Mouse (Mus musculus) lung, postnatal 14 days (tissue): ENCODE measurements around the gene Hscb.

Experiments used
- DNase-seq: peaks from one replicate; pipeline ENCODE4 v3.0.0; 2021

Hscb gene

DNA sequence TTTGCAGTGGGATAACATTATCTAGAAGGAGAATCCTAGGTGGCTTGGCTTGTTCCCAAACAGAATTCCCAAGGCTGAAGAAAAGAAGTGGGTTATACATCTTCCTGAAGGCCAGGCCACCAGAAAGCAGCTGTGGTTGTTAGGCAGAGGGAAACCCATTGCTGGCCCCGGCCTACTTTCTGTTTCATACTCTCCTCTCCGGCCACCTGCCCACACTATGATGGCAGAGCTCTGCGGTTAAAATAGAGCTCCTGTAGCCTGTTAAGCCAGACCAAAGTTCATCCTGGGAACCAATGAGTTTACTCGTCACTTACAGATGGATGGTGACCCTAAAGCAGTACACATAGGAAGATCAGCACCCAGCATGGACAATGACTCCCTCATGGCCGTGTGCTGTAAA lies 12.0 kb downstream of the Hscb start:
- DNase-seq: no peak

DNA sequence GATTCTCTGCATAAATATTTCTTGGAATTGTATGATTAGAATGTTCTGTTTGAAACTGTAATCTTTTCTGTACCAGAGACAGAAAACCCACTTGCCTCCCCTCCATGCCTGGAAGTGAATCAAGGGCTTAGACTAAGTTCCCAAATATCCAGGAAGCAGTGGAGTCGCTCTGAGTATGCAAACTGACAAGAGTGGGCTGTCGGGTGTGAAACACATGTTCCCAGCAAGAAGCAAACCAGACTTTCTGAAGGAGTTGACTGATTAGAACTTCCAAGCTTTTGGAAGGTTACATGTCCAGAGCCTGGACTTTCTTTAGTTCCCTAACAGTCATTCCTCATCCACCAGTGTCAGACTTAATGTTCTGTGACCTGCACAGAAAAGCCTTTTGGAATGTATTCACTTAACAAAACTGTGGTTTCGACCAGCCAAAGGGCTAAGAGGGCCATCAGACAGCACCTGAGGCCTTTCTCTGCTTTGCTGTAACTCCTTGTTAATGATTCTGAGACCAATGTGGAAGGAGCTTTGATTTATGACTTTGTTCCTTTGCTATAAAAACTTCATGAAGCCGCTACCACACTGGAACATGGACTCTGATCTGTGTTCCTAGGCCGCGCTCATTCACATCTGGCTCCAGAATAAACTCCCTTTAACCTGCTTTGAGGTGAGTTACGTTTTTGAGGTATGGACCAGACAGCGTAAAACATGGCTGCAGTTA lies 12.6 kb downstream of the Hscb start:
- DNase-seq: no peak

DNA sequence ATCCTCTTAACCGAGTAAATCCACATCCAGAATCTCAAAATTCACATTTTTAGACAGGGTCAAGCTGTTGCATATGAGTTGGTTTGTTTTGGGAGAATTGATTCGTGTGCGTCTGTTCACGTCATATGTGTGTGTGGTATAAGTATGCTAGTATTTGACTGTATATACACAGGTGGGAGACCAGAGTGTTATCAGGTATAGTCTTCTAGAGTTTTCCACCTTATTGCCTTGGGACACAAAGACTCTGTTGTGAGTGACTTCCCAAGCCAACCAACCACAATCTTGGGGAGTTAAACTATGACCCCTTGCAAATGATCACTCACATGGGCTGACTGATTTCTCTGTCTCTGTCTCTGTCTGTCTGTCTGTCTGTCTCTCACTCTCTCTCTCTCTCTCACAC lies 15.2 kb downstream of the Hscb start:
- DNase-seq: no peak

DNA sequence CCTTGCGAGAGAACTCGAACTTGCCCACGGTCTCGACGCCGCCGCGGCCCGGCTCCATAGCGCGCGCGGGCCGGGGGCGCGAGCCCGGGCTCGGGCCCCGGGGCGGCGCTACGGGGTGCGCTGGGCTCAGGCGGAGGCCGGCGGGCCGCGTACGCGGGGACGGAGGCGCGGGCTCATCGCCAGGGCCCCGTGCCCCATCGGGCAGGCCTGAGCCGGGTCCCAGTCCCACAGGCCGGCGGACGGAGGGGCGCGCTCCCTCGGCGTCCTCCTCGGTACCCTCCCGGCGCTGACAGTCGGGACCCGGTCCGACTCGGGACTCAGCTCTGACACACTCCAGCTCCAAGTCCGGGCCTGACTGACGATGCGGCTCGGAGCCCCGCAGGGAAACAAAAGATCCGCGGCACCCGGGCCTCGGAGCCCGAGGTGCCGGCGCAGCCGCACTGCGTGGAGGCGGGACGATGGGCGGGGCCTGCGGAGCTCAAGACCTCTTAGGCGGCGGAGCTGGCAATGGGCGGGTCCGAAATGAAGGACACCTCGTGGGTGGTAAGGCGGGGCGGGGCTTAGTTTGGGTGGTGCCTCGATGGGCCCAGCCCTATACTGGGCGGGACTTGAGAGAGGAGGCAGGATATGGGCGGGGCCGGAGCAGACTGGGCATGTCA lies 29.8 kb downstream of the Hscb start, which contains the start of gene Ulk1:
Gene Ulk1 (minus strand): TSS at position 431 of the 659 bp plus-strand sequence.
- peak; percentile 100 for DNase-seq

DNA sequence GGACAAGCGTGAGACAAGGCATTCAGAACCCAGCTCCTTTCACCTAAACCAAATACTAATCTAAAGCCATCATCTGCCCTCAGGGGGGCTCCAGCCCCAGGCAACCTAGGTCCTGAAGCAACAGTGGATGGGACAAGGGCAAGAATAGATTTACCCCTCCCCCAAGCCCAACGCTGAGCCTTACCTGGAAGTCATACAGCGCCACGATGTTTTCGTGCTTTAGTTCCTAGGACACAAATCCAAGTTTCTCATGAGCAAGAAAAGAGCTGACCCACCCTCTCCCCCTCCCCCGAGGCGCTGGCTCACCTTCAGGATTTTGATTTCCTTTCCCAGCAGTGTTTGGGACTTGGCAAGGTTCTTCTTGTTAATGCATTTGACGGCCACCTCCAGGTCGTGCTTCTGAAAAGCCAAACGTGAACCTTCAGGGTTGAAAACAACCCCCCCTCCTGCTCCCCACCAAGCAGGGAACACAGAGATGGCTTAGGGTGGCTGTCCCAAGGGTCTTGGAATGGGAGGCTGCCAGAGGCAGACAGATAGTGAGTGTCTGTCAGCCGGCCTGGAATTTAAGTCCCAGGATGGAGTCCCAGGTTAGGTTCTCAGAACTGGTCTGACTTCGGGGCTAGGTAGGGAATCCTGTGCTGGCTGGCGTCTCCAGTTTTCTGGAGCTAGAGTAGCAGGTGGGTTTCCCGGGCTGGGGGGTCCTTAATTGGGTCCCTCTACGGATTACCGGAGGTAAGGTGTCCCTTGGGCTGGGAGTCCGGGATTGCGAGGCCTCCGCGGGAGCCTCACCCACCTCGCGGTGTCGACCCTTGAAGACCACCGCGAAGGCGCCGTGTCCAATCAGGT lies 30.5 kb downstream of the Hscb start:
- DNase-seq: peak; percentile 22

DNA sequence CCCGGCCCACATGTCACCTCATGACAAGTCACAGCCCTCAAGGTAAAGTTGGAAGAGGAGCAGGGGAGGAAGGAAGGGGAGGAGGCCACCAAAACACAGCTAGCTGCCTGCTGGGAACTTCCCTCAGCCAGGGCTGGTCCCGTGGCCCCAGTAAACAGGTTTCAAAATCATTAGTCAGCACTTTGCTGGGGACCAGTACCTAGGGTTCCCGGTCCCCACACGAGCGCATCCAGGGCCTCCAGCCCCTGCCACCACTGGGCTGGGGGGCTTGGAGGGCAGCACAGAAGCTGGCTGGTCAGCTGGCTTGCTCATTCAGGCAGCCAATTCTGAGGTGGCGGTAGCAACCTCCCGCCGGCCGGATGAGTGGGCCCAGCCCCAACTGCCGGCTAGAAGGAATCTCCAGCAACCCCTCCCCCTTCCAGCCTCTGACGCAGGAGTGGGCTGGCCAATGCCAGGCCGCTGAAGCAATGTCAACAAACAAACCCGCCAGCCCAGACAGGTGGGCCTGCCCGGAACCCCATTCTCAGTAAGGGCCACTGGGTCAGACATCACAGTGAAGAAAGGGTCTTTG lies 31.4 kb downstream of the Hscb start:
- DNase-seq: peak; percentile 92

DNA sequence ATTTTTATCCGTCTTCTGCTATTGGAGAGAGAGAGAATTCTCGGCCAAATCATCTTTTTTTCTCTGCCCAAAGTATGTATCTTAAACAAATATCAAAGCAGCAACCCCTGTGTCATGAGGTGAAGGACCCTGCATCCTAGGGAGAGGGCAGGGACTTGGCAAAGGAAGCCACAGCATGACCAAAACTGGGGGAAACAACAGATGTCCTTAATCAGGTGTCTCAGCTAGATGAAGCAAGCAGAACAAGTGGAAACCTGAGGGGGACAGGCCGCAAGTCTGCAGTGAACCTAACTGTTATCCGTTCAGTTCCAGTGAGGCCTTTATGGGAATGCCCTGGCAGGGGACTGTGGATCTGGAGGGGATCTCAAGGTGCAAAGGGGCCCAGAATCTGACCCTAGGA lies 32.1 kb downstream of the Hscb start:
- DNase-seq: no peak

DNA sequence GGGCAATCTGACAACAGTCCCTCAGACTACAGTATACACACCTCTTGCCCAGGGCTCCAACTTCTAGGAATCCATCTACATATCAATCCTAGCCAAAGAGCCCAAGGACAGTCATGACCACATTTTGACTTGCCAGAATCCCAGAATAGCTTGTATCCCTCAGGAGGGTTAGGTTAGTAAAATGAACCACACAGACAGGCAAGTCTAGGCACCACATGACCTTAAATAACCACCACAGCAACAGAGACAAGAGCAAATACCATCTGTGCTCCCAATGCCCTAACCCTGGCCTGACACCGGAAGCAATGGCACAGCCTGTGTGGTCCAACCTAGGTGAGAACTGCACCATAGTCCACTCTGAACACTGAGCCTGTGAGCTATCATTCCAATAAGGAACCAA lies 32.9 kb downstream of the Hscb start:
- DNase-seq: no peak

DNA sequence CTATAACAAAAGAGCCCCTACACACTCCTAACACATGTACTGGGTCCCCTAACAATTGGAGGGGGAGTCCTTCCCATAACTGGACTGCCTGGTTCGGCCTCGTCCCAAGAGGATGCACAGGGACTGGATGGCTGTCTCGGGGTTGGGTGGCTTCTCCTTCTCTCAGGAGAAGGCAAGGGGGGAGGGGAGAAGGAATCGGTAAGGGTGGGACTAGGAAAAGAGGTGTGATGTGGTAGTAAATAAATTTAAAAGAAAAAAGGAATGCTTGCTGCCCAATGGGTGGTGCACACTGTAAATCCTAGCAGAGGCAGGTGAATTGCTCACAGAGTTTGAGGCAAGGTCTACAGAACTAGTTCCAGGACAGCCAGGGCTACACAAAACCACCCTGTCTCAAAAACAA lies 33.4 kb downstream of the Hscb start:
- no peak for DNase-seq

DNA sequence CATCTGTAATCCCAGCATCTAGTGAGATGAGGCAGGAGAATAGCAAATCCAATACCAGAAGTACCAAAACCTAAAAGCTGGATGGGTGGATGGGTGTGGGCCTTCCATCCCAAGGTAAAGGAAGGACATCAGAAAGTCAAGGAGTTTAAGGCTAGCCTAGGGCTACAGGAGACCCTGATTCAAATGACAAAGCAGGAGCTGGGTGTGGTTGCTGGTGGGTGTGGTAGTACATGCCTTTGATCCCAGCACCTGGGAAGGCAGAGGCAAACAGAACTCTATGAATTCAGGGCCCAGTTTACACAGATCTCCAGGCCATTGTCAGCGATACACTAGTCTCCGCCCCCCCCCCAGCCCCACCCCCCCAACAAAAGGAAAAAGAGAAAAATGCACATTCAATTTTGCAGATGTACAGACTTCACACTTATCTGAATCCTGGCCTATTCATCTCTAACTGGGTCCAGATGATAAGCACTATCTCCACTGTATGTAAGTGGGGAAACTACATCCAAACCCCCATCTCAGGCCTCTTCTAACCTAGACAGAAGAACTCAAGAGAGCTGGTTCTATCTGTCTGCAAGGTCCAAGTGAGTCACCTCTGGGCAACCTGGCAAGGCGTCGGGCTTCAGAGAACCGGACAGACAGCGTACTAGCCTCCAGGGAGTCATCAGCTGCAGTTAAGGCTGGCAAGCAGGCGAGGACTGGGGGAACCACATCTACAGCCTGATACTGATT lies 35.4 kb downstream of the Hscb start:
- no peak for DNase-seq

DNA sequence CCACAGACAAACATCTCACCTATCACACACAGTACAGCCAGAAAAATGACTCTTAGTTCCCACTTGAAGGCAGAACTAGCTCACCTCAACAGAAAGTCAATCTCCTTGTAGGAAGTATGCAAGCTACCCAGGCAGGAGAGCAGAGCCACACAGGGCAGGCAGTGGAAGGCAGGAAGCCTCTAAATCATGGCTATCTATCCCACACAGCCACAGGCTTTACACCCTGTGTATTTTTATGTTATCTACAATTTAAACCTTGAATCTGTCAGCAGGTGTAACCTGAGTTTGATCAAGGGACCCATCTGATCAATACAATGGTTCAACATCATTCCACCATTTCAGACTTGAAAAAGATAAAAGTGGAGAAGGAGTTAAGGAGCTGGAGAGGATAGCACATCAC lies 36.8 kb downstream of the Hscb start:
- DNase-seq: no peak

DNA sequence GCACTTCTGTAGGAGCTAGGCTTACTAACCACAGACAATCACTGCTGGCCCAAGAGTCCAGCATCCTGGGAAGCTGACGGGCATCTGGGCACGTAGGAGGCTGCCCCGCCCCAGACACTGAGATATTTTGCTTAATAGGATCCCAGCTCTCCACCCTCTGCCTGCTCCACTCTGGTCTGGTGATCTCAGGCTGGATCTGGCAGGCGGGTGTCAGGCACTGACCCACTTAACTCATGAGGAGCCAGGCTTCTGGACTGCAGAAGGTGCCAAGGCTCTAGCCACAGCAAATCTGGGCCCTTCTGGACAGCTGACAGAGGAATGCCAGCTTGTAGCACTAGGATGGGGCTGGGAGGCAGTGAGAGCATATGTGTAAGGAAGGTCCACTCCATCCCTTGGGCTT lies 37.4 kb downstream of the Hscb start:
- DNase-seq: no peak

DNA sequence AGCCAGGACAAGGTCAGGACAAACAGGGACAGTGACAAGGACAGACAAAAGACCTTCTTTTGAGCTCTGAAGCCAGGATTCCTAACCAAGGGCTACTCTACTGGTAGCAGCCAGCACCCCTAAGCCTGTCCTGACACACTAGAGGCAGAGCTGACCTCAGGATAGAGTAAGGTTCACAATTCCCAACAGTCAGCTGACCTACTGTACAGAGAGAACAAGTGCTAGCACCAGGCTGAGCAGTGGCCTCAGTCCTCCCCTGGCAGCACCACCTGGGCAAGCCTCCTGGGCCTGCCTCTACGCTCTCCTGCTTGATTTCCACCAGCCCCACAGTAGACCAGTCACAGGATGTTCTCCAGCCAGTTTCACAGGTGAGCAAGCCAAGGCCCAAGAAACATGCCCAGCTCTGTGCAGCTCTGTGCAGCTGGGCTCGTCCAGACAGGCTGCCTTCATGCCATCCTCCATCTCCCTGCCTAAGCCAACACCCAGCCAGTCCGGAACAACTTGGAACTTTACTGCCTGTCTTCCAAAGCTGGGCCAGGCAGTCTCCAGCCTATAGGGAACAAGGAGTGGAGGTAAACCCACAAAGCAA lies 38.4 kb downstream of the Hscb start:
- DNase-seq: no peak

DNA sequence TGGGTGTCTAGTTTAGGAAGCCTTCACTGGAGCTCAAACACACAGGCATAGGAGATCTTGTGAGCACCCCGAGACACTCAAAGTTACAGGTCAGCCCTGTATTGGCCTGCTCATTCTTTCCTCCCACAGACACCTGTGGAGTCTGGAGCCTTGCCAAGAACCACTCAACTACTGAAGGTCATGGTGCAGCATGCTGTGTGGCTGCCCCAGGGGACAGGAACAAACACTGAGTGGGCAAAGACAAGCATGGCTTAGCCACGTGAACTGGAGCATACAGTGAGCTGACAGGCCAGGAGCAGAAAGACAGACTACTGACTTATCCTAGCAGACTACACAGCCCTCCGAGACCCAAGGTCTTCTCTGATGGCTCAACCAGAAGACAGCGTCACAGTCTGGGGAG lies 41.9 kb downstream of the Hscb start:
- peak; percentile 55 for DNase-seq

DNA sequence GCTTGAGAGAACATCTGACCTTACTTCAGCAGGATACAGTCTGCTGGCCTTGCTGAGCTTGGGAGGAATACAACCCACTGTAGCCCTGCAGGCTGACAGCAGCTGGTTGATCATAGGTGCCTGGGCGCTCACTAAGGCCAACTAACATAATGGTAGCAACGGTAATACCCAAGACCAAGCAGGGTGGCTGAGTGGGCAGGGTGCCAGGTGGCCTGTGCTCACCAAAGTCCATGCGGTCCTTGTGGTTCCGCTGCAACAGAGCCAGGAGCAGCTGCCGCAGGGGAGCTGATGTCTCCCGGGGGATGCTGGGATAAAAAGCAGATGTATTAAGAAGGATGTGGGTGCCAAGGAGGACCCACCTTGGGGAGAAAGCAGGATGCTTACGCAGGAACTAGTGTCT lies 45.2 kb downstream of the Hscb start:
- no peak for DNase-seq

DNA sequence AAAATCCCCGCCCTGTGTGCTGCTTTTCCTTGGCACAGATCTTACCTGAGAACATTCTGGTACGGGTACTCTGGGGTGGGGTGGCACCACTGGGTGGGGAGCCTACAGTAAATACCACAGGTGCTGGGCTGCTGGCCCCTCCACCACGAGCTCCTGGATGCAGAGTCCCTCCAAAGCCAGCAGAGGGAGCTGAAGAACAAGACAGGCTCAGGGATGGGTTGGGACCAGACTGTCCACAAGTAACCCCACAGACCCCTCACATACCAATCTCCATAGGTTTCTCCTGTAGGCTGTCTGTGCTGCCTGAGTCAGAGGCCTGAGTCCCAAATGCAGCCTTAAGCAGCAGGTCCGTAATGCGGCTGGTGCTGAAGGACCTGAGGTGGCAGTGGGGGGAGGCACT lies 50.9 kb downstream of the Hscb start:
- peak; percentile 57 for DNase-seq

DNA sequence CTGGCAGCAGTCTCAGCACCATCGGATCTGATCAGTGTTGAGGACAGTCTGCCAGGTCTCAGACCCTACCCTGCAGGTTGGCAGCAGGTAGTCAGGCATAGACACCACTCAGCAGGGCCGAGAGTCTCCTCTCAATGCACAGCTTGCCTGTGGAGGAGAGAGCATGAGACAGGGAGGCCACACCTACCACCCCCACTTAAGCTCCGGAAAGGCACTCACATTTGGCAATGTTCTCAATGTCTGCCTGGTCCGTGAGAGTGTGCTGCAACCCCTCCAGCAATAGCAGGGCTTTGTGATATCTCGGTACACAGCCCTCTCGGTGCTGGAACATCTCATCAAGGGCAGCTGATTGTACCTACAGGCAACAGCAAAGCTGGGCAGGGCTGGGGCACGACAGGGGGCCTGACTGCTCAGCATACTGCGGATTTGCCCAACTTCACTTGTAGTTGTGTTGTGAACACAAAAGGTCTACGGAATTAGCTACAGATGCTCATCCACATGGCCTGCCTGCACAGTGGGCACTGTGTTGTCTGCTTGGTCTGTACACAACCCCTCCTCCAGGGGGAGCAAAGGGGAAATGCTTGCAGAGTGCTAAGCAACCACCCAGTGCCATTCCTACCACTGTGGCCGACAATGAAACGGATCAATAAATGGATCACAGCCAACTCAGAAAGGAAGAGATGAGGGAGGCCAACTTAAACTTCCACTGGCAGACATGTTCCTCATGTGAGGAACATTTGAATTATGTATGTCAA lies 53.3 kb downstream of the Hscb start:
- DNase-seq: no peak

DNA sequence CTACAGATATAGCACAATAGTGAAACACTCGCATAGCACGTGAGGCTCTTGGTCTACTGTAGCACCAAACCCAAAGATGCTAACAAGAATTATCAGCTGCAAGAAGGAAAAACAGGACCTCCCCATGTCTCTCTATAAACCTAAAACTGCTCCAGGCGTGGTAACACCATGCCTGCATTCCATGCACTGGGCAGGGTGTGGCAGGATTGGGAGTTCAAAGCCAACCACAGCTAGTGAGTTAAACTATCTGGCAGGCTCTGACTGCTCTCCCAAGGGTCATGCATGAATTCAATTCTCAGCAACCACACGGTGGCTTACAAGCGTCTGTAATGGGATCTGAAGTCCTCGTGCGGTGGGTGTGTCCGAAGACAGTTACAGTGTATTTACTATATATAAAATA lies 56.4 kb downstream of the Hscb start:
- no peak for DNase-seq

DNA sequence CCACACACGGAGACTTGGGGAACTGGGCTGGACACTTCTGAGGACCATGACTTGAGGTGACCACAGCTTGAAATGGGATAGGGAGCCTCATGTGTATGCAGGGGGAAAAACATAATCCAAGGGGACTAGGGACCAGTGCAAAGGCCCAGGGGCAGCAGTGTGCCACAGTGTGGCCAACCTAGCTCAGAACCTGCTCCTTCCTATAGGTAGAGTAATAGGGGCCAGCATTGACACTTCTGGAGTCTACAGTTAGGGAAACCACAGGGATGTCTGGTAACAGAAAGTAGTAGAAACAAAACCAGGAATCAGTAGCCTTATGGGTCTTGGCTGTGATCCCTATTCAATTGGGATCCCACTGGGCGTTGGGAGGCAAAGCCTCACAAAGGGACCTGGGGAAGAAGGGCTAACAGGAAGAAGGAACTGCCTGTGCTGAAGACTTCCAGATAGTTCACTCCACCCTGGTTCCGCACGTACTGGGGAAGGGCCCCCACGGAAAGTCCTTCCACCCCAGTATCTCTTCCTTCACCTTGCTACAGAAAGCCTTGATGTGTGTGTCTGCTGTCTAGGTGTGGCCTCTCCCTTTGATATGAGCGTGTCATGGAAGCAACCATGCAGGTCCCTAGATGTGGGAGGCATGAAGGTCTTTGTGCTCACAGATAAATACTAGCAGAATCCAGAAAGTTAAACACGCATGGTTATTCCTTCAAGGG lies 57.9 kb downstream of the Hscb start:
- no peak for DNase-seq

DNA sequence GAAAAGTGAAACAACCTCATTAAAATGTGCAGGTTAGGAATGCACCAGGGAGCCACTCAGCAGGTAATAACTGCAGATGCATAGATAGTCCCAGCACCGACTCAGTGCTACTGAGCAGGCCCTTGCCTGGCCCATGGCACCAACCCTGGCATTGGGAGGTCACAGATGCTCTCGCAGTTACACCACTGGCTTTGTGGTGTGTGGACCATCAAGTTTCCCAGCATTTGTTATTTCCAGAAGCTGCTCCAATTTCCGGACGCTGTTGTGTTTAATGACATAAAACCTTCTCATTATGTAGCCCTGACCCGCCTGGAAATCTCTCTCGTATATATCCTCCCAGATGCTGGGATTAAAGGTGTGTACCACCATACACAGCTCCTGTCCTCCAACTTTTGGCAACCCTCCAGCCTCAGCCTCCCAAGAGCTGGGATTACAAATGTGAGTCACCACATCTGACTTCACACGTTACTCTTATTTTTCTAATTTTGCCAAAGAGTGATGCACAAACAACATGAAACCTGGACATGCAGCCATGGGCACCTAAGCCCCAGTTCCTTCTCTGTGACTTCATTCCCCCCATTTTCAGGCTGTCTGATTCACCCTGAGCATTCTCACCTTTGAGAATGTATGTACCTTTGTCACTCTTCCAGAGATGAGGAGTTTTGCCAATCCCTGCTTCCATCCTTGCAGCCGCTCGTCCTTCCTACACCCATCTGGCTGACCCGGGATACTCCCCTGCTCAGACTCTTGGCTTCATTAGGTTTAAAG lies 58.6 kb downstream of the Hscb start:
- no peak for DNase-seq
